Mouse (Mus musculus) cerebellum, adult 2 months (tissue): Measurements from ENCODE around the gene Ppp4r3a.

Experiments
- CTCF ChIP-seq: fragments of 200-500 bp; IDR thresholded peaks from 2 replicates; pipeline ENCODE4 v1.5.1; 2011; ENCODE audit warnings: low read depth, mild to moderate bottlenecking, control low read depth, low read length, moderate library complexity, borderline replicate concordance; ENCODE audit not compliant: insufficient read depth
- POLR2A ChIP-seq: fragments of 200-500 bp; IDR thresholded peaks from 2 replicates; pipeline ENCODE4 v1.6.1; 2011; ENCODE audit warnings: low read length, control low read depth, borderline replicate concordance; ENCODE audit not compliant: insufficient read depth

DNA sequence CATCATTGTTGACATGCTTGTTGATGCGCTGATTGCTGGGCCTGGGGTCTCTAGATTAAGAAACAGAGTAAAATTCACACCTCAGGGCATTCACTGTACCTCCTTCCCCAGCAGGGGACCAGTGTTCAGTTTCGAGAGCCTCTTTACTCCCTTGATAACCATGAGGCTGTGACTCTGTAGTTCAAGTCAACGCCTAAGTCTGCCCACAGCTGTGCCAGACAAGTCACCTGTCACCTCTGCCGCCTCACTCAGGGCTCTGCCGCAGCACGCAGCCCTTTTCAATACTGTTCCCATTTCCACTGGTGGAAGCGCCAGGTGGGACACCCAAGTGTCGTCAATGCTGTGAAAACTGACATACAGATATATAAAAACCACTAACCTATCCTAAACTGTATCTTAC, 61.1 kb downstream of the Ppp4r3a start:
- TF ChIP-seq CTCF (no peak), POLR2A (no peak)
